Mouse (Mus musculus) thymus, adult 2 months (tissue): Measurements from ENCODE around the gene Kif23. TPM values are rescaled to one million over a fixed set of nuclear protein-coding genes. Genes with fewer than 3 reads are reported as not detected.
A peak's percentile ranks its signal among the peaks of the same experiment; 100 is the strongest.

Source experiments
- DNase-seq: peaks from one replicate; pipeline ENCODE4 v3.0.0; 2021
- H3K27ac ChIP-seq: fragments of 200-500 bp; 2 replicates; pipeline ENCODE4 v1.5.1; 2012; ENCODE audit warnings: low read length, control low read depth; ENCODE audit not compliant: control insufficient read depth, insufficient read depth
- H3K27me3 ChIP-seq: fragments of 200-500 bp; 2 replicates; pipeline ENCODE4 v1.6.1; 2012; ENCODE audit warnings: mild to moderate bottlenecking, low read length, moderate library complexity, mixed read lengths; ENCODE audit not compliant: control insufficient read depth, insufficient read depth
- H3K36me3 ChIP-seq: fragments of 200-500 bp; 2 replicates; pipeline ENCODE4 v1.6.1; 2012; ENCODE audit warnings: mild to moderate bottlenecking, low read length, moderate library complexity; ENCODE audit not compliant: control insufficient read depth, insufficient read depth
- H3K4me1 ChIP-seq: fragments of 200-500 bp; replicated peaks from 2 replicates; pipeline ENCODE4 v1.6.1; 2012; ENCODE audit warnings: low read length; ENCODE audit not compliant: control insufficient read depth, insufficient read depth
- H3K4me3 ChIP-seq: fragments of 200-500 bp; 2 replicates; pipeline ENCODE4 v1.5.1; 2012; ENCODE audit warnings: mild to moderate bottlenecking, low read length, control low read depth, moderate library complexity; ENCODE audit not compliant: control insufficient read depth, insufficient read depth
- CTCF ChIP-seq: fragments of 200-500 bp; IDR thresholded peaks from 2 replicates; pipeline ENCODE4 v1.5.1; 2012; ENCODE audit warnings: mild to moderate bottlenecking, control low read depth, low read length, moderate library complexity, borderline replicate concordance; ENCODE audit not compliant: control insufficient read depth, poor library complexity, insufficient read depth; ENCODE audit errors: extremely low read depth
- POLR2A ChIP-seq: fragments of 200-500 bp; IDR thresholded peaks from 2 replicates; pipeline ENCODE4 v1.6.1; 2012; ENCODE audit warnings: mild to moderate bottlenecking, low read length, control low read depth, moderate library complexity; ENCODE audit not compliant: control insufficient read depth, poor library complexity, insufficient read depth; ENCODE audit errors: extremely low read depth
- WGBS: fragments of 180-500 bp; shearing (Covaris S2); methylation state at CpG from one replicate; pipeline ENCODE4 v1.1.7; 2018; 5-methylcytosine and 5-hydroxymethylcytosine counted together
- polyA plus RNA-seq: library from polyadenylated mRNA; depleted of rRNA; stranded (reverse); fragments of >200 nt; gene quantifications from 2 replicates; pipeline ENCODE4 v1.2.3, GENCODE M21; 2012

Gene Kif23
- polyA plus RNA-seq, 1 experiment: 28.4 TPM

DNA sequence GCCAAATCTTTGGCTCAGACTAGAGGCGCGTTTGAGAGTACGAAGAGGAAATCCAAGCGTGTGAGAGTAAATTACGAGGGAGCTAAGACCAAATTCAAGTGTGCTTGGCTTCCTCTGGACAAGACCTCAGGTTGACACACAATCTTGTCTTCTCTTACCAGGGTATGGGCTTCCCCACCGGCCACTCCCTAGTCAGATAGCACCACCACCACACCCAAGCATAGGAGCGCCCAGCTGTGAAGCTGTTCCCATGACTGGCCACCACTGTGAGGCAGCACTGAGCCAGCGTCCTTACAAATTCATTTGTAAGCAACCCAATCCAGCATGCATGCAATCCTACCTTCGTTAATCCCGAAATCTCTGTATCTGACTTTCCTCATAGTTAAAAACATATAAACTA lies 39.7 kb downstream of the Kif23 start:
- DNase-seq: peak; percentile 66
- Histone ChIP-seq H3K27ac (no peak overlapping the region), H3K4me3 (no peak overlapping the region), H3K36me3 (peaks cover 3% of the 10 kb centered on the region), H3K27me3 (no peaks in the 10 kb centered on the region), H3K4me1 (no peaks in the 10 kb centered on the region)
- TF ChIP-seq CTCF (peak; percentile 64; the same call in 1 of the 2 replicates), POLR2A (no peak)
- WGBS: 48% methylated on average over 10 of the region's 10 CpGs

- Histone ChIP-seq H3K4me1 (no peaks in the 10 kb centered on the region; the same call in 1 of the 2 replicates), H3K4me3 (no peak overlapping the region), H3K27ac (no peak overlapping the region), H3K27me3 (no peaks in the 10 kb centered on the region), H3K36me3 (no peaks in the 10 kb centered on the region)
- 92% methylated on average over 5 of the region's 5 CpGs for WGBS
- DNase-seq: no peak
- no peak for TF ChIP-seq CTCF
- no peak for TF ChIP-seq POLR2A
These were observed 41.0 kb downstream of the Kif23 start for GRCm38 (mm10) chr9:61905576-61905975.

- no peak for TF ChIP-seq CTCF
- TF ChIP-seq POLR2A: no peak
- no peak for DNase-seq
- H3K27ac ChIP-seq: no peak overlapping the region
- no peak overlapping the region for H3K4me3 ChIP-seq
- H3K36me3 ChIP-seq: no peaks in the 10 kb centered on the region
- no peaks in the 10 kb centered on the region for H3K27me3 ChIP-seq
- H3K4me1 ChIP-seq: no peaks in the 10 kb centered on the region; the same call in 1 of the 2 replicates
- WGBS: 97% methylated on average over 7 of the region's 7 CpGs
These were observed 42.4 kb downstream of the Kif23 start for GRCm38 (mm10) chr9:61904201-61904600.

- Histone ChIP-seq H3K4me3 (no peak overlapping the region), H3K27ac (no peak overlapping the region), H3K27me3 (no peaks in the 10 kb centered on the region), H3K4me1 (peaks cover 3% of the 10 kb centered on the region), H3K36me3 (no peaks in the 10 kb centered on the region)
- WGBS: 29% methylated on average over 9 of the region's 9 CpGs
- DNase-seq: no peak
- TF ChIP-seq POLR2A (no peak), CTCF (no peak)
These were observed 44.1 kb downstream of the Kif23 start for GRCm38 (mm10) chr9:61902445-61902844.

GRCm38 (mm10) chr9:61901574-61901973 lies 45.0 kb downstream of the Kif23 start:
- Histone ChIP-seq H3K4me3 (no peak overlapping the region), H3K36me3 (no peaks in the 10 kb centered on the region), H3K27ac (no peak overlapping the region), H3K4me1 (peaks cover 3% of the 10 kb centered on the region), H3K27me3 (no peaks in the 10 kb centered on the region)
- 39% methylated on average over 4 of the region's 4 CpGs for WGBS
- no peak for DNase-seq
- no peak for TF ChIP-seq CTCF
- no peak for TF ChIP-seq POLR2A

- Histone ChIP-seq H3K4me3 (no peak overlapping the region), H3K4me1 (peaks cover 3% of the 10 kb centered on the region), H3K27ac (no peak overlapping the region), H3K36me3 (no peaks in the 10 kb centered on the region), H3K27me3 (no peaks in the 10 kb centered on the region)
- 21% methylated on average over 16 of the region's 16 CpGs for WGBS
- peak; percentile 81 for TF ChIP-seq CTCF
- no peak for TF ChIP-seq POLR2A
- DNase-seq: peak; percentile 81
These were observed 46.8 kb downstream of the Kif23 start for GRCm38 (mm10) chr9:61899804-61900203.

DNA sequence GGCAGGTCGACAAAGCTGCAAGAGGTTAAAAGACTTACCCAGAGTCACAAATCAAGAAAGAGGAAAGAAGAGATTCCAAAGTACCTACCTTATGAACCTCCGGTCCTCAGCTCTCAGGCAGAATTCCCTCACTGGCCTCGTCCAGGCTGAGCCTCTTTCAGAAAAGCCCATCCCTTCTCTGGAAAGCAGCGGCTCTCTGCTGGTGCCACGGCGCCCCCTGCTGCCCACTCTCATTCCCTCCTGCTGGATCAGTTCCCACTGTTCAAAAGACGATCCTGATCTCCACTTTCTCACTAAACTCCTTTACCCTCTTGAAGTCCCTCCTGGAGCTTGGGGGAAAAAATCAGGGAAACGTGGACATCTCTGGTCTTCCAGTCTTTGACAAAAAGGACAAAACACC lies 48.2 kb downstream of the Kif23 start:
- Histone ChIP-seq H3K27ac (no peak overlapping the region), H3K36me3 (no peaks in the 10 kb centered on the region), H3K4me1 (peaks cover 3% of the 10 kb centered on the region), H3K4me3 (no peak overlapping the region), H3K27me3 (no peaks in the 10 kb centered on the region)
- DNase-seq: peak; percentile 76
- TF ChIP-seq POLR2A: no peak
- TF ChIP-seq CTCF: peak; percentile 90
- WGBS: 4% methylated on average over 8 of the region's 8 CpGs
